Mouse (Mus musculus) layer of hippocampus, postnatal 10 days (tissue): ENCODE data around the gene Mecom. TPM values are rescaled to one million over a fixed set of nuclear protein-coding genes. Genes with fewer than 3 reads are reported as not detected.

Experiments used
- DNase-seq, 2 experiments: peaks; one replicate each; pipeline ENCODE4 v3.0.0; 2021; ENCODE audit warnings: low spot score in 2 of 2
- total RNA-seq, 2 experiments: library from RNA; stranded (reverse); gene quantifications; 2 replicates each; pipeline ENCODE4 v1.2.3; 2021

Mecom gene
- total RNA-seq, 2 experiments from 2014 or later = 6.5 to 6.8 TPM

GRCm38 (mm10) chr3:30051287-30051686 lies 496.5 kb downstream of the Mecom start:
- DNase-seq = no peak

- no peak for DNase-seq
Observed at GRCm38 (mm10) chr3:30050795-30051194, 497.0 kb downstream of the Mecom start.

DNA sequence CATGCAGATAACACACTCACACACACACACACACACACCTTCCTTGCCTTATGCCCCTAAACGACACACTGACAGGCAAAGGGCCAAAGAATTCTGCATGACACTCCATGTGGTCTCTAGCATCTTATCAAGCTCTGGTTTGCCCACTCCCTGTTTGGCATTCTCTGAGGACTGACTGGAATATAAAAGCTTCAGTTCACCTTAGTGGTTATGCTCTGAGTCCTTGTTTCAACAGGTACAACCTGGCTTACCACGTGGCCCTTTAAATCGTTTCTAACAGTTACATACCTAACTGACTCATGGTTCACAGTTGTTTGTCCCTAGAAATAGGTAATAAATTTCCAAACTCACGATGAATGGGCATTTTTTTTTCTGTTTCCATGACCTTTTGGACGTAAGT lies 499.0 kb downstream of the Mecom start:
- DNase-seq = no peak

DNA sequence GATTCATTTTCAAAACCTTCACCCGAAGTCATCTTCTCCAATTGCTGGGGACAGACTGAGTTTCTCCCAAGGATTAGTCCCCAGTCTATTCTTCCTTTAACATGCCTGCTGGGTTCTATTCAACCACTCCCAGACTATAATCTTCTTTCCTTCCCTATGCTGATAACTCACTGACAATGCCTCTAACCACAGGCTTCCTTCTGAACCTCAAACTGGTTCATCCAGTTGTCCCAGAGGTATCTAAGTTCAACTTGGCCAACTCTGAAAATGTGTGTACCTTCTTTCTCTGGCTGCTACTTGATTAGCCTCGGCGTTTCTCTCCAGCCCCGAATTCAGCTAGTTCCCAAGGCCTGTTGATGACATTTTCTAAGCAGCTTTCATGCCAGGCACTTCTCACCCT lies 499.7 kb downstream of the Mecom start:
- DNase-seq = no peak

DNA sequence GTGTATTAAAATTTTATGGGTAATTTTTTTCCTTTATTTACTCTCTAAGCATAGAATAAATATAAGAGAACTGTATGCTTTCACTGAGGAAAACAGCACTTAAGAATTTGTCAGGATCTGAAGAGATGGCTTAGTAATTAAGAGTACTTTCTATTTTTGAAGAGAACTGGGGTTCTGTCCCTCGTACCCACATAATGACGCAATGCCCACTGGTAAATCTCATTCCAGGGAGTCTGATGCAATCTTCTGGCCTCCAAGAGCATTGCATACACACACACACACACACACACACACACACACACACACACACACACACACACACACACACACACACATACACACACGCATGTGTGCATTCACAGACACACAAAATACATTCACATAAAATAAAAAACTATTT lies 504.3 kb downstream of the Mecom start:
- no peak for DNase-seq

- no peak for DNase-seq
Observed at GRCm38 (mm10) chr3:30038545-30038944, 509.3 kb downstream of the Mecom start.

DNA sequence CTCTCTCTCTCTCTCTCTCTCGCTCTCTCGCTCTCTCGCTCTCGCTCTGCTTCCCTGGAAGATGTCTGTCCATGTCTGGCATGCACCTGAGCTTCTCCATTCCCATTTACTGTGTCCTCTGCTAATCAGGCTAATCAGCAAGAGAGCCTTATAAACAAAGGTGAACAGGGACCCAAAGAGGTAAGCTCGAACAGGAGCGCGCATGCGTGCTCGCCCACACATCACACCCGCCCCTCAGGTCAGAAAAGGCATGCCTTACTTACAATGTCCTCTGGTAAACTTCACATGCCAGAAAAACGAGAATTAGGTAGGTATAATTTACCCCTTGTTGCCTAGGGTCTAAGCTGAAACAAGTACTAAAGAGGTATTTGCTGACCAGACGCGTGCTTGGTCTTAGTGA lies 527.8 kb downstream of the Mecom start:
- DNase-seq = no peak

- DNase-seq = no peak
Observed at GRCm38 (mm10) chr3:30019411-30019810, 528.4 kb downstream of the Mecom start.

DNA sequence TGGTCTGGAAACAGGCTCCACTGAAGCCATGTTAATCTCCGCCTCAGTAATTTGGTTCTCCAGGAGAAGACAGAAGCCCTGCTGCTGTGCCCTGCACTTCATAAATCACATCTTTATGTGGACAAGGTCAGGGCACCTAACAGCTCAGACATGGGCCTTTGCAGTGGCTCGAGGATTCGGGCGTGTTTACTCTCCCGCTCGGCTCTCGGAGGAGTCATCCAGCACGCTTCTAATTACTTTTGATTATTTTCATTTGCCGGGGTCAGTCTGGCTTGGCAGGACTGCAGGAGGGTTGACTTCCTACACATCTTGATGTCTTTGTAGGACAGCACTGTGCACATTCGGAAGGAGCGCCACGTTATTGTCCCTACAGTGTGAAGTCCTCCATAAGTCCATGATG lies 529.6 kb downstream of the Mecom start:
- DNase-seq = no peak

DNA sequence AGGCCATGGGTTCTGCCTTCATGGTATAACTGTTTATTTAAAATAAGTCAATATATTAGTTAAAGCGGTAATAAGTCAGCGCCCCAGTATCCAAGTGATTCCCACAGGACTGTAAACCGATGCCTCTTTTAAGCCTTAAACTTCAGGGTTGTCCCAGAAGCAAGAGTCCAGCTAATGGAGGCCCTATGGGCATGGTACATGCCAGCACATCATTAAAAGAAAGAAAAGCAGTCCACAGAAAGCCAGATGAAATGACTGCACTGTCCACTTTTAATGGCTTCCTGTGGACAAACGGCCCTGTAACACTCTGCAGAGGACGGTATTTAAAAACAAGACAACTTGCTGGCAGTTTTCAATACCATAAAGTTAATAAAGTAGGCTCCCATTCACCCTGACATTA lies 531.0 kb downstream of the Mecom start:
- DNase-seq = no peak

GRCm38 (mm10) chr3:30014962-30015660 lies 532.7 kb downstream of the Mecom start:
- peak; percentile 69 to 81 for DNase-seq

DNA sequence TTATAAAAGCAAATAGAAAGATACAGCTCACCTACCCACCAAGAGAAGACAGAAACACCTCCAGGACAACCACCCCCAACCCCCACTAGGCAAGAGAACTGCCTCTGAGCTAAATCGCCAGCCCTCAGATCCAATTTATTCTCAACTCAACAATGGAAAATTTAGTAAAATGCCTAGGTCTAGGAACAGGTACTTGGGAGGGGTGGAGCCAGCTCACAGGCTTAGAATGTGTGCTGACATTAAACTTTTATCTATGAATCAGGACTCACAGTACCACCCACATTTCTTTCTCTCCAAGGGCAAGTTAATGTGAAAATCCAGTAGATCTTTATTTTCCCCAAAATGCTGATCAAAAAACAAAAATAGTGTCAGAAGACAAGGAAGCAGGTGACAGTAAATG lies 533.5 kb downstream of the Mecom start:
- DNase-seq = no peak

GRCm38 (mm10) chr3:30013416-30013815 lies 534.4 kb downstream of the Mecom start:
- no peak for DNase-seq

GRCm38 (mm10) chr3:30012666-30013365 lies 535.0 kb downstream of the Mecom start:
- DNase-seq = peak in 1 of 2 experiments; percentile 23

- peak; percentile 13 to 19 for DNase-seq
Observed at GRCm38 (mm10) chr3:30012150-30012549, 535.7 kb downstream of the Mecom start.

- DNase-seq = no peak
Observed at GRCm38 (mm10) chr3:30011712-30012111, 536.1 kb downstream of the Mecom start.

- no peak for DNase-seq
Observed at GRCm38 (mm10) chr3:30010889-30011288, 536.9 kb downstream of the Mecom start.

DNA sequence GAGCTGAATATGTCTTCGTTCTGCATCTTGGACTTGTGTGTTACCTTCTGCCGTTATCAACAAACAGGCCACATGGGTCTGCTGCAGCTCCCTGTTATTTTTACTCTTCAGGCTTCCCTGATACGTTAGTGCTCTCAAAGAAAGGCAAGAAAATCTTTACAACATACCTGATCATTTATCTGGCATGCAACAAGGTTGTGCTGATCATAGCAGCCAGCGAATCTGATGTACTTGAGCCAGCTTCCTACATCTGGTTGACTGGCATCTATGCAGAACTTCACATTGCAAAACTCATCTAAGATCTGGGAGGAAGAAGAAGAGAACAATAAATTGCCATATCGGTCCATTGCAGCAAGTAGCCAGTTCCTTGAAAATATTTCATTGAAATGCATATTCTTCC lies 538.2 kb downstream of the Mecom start:
- DNase-seq = no peak

- DNase-seq = no peak
Observed at GRCm38 (mm10) chr3:30004888-30005405, 542.9 kb downstream of the Mecom start.

GRCm38 (mm10) chr3:30000260-30000659 lies 547.5 kb downstream of the Mecom start:
- no peak for DNase-seq

DNA sequence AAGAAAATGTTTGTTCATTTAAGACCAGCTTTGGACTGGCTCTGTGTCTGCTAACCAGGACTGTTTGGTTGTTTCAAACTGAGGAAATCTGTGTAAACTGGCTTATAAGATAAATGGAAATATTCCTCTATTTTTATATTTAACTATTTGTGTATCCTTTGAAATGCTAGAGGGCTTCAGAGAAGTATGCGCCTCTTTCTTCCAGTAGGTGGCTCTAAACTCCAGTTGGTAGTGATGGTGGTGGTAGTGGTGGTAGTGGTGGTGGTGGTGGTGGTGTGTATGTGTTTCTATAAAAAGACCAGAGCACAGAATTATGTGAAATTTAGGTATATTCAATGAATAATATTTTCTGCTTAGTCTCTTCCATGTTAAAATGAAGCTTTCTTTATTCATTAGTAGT lies 548.8 kb downstream of the Mecom start:
- no peak for DNase-seq

DNA sequence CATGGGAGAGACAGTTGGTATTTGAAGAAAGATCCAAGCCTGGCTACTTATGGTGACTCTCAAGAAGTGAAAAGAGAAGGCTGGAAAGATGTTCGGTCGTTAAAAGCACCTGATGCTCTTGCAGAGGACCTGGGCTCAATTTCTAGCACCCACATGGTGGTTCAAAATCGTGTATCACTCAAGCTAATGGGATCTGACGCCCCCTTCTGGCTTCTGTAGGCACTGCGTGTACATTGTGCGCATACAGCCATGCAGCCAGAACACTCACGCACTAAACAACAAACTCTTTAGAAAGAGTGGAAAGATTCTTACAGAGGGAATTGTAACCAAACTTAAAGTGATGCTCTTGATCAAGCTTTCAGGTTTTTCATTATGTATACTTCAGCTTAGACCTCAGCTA lies 550.7 kb downstream of the Mecom start:
- no peak for DNase-seq

DNA sequence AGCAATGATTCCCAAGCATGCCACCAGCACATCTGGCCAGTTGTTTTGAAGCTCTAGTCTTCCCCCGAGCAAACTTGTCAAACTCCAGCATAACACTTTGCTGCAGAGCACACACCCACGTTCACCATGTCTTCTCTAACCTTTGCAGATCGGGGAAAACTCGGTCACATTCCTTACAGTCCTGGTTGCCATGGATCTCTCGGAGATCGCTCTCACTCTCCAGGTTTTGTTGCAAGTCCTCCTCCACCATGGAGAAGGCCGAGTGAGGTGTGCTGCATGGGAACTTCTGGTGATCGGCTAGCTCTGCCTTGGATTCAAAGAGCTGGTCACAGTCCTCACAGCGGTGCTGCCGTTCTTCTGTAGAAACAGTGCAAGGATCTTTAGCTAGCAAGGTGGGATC lies 554.5 kb downstream of the Mecom start:
- DNase-seq = no peak
